Mouse (Mus musculus) liver, embryonic 13.5 days (tissue): ENCODE data around the gene Nbl1. TPM values are rescaled to one million over a fixed set of nuclear protein-coding genes. Genes with fewer than 3 reads are reported as not detected.

Experiments
- ATAC-seq: fragments of 200-750 bp; cut with Nextera tagmentation; 2 replicates; pipeline ENCODE4 v1.8.0; 2017; ENCODE audit warnings: low read depth, mild to moderate bottlenecking, moderate number of reproducible peaks, moderate library complexity
- DNase-seq: peaks from one replicate; pipeline ENCODE4 v3.0.0; 2022
- H3K27ac ChIP-seq: fragments of 300-500 bp; sonication (generic); 2 replicates; pipeline ENCODE4 v1.5.1; 2015; ENCODE audit warnings: moderate library complexity, mild to moderate bottlenecking, inconsistent platforms
- H3K27me3 ChIP-seq: fragments of 300-500 bp; sonication (generic); 2 replicates; pipeline ENCODE4 v1.6.1; 2015; ENCODE audit warnings: mild to moderate bottlenecking, inconsistent platforms
- H3K36me3 ChIP-seq: fragments of 300-500 bp; sonication (generic); 2 replicates; pipeline ENCODE4 v1.6.1; 2015; ENCODE audit warnings: mild to moderate bottlenecking, inconsistent platforms
- H3K4me1 ChIP-seq: fragments of 300-500 bp; sonication (generic); replicated peaks from 2 replicates; pipeline ENCODE4 v1.6.1; 2015; ENCODE audit warnings: inconsistent platforms
- H3K4me2 ChIP-seq: fragments of 300-500 bp; sonication (generic); 2 replicates; pipeline ENCODE4 v1.6.1; 2015; ENCODE audit warnings: inconsistent platforms, mild to moderate bottlenecking, moderate library complexity
- H3K4me3 ChIP-seq: fragments of 300-500 bp; sonication (generic); replicated peaks from 2 replicates; pipeline ENCODE4 v1.5.1; 2015; ENCODE audit warnings: mild to moderate bottlenecking, inconsistent platforms
- H3K9ac ChIP-seq: fragments of 300-500 bp; sonication (generic); 2 replicates; pipeline ENCODE4 v1.6.1; 2015; ENCODE audit warnings: mild to moderate bottlenecking, inconsistent platforms
- H3K9me3 ChIP-seq: fragments of 300-500 bp; sonication (generic); replicated peaks from 2 replicates; pipeline ENCODE4 v1.6.1; 2016; ENCODE audit warnings: inconsistent platforms
- whole genome bisulfite sequencing: fragments of 180-500 bp; shearing (Covaris S2); methylation state at CpG from one replicate; pipeline ENCODE4 v1.1.7; 2015; ENCODE audit not compliant: insufficient replicate concordance; 5-methylcytosine and 5-hydroxymethylcytosine counted together
- polyA plus RNA-seq: library from polyadenylated mRNA; unstranded; fragments of >200 nt; fragmentation: Nextera tagmentation; extraction: Ambion mirVana; gene quantifications from 2 replicates; pipeline ENCODE4 v1.2.1, GENCODE M21; 2015

The Nbl1 gene
- polyA plus RNA-seq, 1 experiment from 2014 or later, result 2.0 TPM

DNA sequence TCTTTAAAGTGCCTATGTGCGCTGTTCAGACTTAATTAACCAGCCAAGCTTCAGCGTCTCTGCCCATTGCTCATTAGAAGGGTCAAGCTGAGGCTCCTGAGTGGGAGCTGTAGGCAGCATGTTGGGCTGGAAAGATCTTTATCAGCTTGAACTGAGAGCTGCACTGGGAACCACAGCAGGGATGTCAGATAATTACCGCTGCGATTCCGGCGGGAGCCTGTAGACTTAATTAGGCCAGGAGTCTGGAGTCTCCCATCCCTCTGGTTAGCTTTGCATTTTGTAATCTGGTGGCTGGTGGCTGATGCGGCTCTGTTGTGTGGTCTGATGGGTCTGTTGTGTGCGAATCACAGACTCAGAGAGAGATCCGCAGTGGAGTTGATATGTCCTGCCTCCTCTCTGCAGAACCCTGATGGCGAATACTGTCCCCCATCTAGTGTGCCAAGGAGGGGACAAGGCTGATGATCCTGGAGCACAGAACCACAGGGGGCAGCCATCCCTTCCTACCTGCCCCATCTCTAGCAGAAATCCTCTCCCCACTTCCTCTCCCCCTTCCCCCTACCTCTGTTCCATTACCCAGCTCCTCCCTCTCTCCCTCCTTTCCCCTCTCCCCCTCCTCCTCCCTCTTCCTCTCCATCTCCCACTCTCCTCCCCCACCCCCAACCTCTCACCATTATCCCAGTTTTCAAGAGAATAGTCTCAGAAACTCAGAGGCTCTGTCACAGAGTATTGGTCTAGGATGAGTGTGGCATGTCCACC lies 52.5 kb downstream of the Nbl1 start:
- Histone ChIP-seq H3K9ac (no peak overlapping the region), H3K36me3 (no peaks in the 10 kb centered on the region), H3K4me2 (no peak overlapping the region), H3K4me3 (no peak overlapping the region), H3K27ac (no peak overlapping the region), H3K9me3 (no peaks in the 10 kb centered on the region; the same call in 1 of the 2 replicates), H3K4me1 (no peaks in the 10 kb centered on the region), H3K27me3 (peaks cover 25% of the 10 kb centered on the region; the same call in 1 of the 2 replicates)
- DNase-seq, result no peak
- ATAC-seq, result no peak
- WGBS, result 9% methylated on average over 10 of the region's 10 CpGs

DNA sequence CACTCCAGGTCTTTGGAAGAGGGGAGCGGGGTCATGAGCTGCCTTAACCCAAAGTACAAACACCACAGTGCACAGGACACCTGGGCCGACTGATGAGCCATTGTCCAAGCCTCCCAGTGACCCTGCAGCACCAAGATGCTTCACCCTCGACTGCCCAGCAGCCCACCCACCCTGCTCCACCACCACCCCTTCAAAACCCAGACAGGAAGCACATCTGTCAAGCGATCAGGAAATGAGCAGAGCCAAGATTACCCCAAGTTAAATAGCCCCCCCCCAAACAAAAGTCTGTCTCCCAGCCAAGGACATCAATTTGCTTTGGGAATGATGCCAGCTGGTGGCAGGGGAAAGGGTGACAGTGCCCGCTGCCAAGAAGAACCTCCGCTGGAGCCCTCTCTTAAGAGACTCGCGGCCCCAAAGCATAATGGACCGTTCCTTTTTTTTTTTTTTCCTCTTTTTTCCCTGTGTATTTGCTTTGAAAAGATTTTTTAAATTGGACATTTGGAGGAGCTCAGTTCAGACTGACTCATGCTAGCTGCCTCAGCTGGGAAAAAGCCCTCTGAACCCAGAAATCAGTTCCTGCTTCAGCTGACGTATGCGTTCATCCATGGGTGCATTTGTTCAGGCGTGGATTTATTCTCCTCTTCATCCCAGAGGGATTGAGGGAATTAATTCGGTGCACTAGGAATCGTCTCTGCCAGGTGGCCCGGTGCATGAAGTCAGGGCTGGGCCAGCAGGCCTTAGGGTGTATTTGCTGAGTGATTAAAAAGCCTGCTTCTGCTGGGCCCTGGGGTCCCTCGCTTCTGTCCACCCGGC lies 54.8 kb downstream of the Nbl1 start:
- ATAC-seq, result no peak
- Histone ChIP-seq H3K4me2 (no peak overlapping the region), H3K4me3 (no peak overlapping the region), H3K9me3 (no peaks in the 10 kb centered on the region), H3K27me3 (peaks cover 25% of the 10 kb centered on the region; the same call in 1 of the 2 replicates), H3K4me1 (no peaks in the 10 kb centered on the region), H3K27ac (no peak overlapping the region), H3K9ac (no peak overlapping the region), H3K36me3 (no peaks in the 10 kb centered on the region)
- no peak for DNase-seq
- WGBS, result 67% methylated on average over 17 of the region's 17 CpGs

DNA sequence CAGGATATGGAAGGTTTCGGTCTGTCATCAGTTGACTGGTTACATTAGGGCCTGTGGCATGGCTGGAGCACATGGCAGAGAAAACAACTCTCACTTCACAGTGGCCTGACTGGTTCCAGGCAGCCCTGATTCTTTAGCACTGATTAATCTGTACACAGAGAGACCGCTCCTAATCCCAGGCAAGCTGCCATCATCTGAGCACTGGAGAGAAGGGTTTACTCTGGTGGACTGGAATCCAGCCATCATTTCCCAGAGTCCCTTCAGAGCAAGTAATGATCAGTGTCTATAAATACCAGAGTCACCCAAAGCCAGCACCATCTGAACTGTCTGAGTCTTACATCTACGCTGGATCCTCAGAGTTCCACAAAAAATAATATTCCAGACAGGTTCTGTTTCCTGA lies 57.0 kb downstream of the Nbl1 start:
- H3K9ac ChIP-seq, result no peak overlapping the region
- no peak overlapping the region for H3K4me2 ChIP-seq
- ATAC-seq (no peak), DNase-seq (no peak)
- no peaks in the 10 kb centered on the region for H3K4me1 ChIP-seq
- no peaks in the 10 kb centered on the region for H3K36me3 ChIP-seq
- no peaks in the 10 kb centered on the region for H3K9me3 ChIP-seq
- H3K27ac ChIP-seq, result no peak overlapping the region
- 77% methylated on average over 3 of the region's 3 CpGs for WGBS
- no peak overlapping the region for H3K4me3 ChIP-seq
- peaks cover 21% of the 10 kb centered on the region; the same call in 1 of the 2 replicates for H3K27me3 ChIP-seq

DNA sequence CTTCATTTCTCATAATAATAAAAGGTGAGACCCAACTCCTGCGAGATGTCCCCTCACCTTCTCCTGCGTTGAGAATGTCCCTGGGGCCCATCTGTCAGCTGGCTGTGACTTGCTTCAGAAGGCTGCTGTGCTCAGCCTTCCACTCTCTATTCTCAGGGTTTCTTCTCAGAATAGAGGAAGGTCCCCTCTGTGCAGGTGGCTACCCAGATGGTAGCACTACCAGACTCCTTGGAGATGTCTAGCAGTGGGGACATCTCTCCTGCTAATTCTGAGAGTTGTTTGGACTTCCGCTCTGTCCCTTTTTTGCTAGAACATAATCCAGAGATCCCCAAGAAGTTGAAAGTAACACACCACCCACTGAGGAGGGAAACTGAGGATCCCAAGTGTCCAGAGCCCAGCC lies 57.9 kb downstream of the Nbl1 start:
- no peaks in the 10 kb centered on the region for H3K36me3 ChIP-seq
- ATAC-seq (no peak), DNase-seq (no peak)
- no peaks in the 10 kb centered on the region for H3K9me3 ChIP-seq
- no peak overlapping the region for H3K4me3 ChIP-seq
- H3K27me3 ChIP-seq, result peaks cover 12% of the 10 kb centered on the region; the same call in 1 of the 2 replicates
- no peak overlapping the region for H3K9ac ChIP-seq
- no peaks in the 10 kb centered on the region for H3K4me1 ChIP-seq
- H3K27ac ChIP-seq, result no peak overlapping the region
- no peak overlapping the region for H3K4me2 ChIP-seq
- 79% methylated on average over 3 of the region's 3 CpGs for WGBS

DNA sequence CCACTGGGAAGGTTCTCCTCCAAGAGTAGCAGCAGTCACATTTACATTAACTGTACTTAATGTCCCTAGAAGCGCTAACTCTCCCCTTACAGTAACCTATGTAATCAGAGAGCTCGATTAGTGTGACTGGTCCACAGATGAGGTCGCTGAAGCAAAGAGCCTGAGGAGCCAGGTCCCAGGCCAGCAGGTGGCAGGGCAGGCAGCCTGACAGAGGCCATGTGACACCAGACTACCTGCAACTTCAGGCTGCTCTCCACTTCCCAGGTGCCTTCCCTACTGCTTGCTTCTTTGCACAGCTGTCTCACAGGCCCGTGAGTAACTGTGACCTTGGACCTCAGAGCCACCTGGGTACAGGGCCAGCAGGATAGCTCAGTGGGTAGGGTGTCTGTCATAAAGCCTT lies 58.3 kb downstream of the Nbl1 start:
- Histone ChIP-seq H3K27me3 (peaks cover 10% of the 10 kb centered on the region; the same call in 1 of the 2 replicates), H3K27ac (no peak overlapping the region), H3K9me3 (no peaks in the 10 kb centered on the region), H3K36me3 (no peaks in the 10 kb centered on the region), H3K9ac (no peak overlapping the region), H3K4me3 (no peak overlapping the region), H3K4me2 (no peak overlapping the region), H3K4me1 (no peaks in the 10 kb centered on the region)
- WGBS, result 51% methylated on average over 4 of the region's 4 CpGs
- ATAC-seq (no peak), DNase-seq (no peak)

- Histone ChIP-seq H3K4me2 (no peak overlapping the region), H3K9me3 (no peaks in the 10 kb centered on the region), H3K27me3 (0 out of 2 replicates have a peak, but pooled peaks cover 5% of the 10 kb centered on the region), H3K36me3 (no peaks in the 10 kb centered on the region), H3K27ac (no peak overlapping the region), H3K9ac (no peak overlapping the region), H3K4me1 (no peaks in the 10 kb centered on the region), H3K4me3 (no peak overlapping the region)
- ATAC-seq (no peak), DNase-seq (no peak)
- WGBS, result 67% methylated on average over 8 of the region's 8 CpGs
Observed at GRCm38 (mm10) chr4:139034010-139034367, 58.8 kb downstream of the Nbl1 start.

DNA sequence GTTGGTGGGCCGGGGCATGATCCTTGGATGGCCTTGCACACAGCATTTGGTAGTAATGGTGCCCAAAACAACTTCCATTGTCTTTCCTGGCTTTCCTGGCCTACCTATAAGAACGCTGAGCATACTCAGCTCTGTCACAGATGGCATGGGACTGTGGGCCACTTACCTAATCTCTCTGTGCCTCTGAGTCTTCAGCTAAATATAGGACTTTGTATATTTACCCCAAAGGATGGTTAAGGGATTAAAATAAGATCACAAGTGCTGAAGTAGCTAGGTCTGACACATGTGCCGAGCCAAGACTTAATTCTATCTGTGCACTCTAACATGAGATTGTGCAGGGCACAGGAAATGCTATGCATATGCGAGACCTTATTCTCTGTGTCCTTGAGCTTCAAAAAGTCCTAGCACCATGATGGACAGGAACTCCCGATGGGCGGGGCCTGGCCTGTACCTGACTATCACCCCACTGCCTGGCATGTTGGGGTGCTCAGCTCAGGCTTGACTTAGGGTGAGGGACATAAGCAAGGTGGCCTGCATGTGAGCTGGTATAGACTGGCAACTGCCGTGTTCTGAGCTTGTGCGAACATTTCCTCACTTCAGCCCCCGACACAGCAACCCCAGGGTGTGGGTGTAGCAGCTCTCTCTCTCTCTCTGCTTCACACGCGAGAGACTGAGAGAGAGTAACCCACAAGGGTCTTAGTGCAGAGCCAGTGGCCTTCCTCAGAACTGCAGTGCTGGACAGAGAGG lies 59.4 kb downstream of the Nbl1 start:
- 65% methylated on average over 11 of the region's 11 CpGs for WGBS
- no peak overlapping the region for H3K27ac ChIP-seq
- no peaks in the 10 kb centered on the region for H3K27me3 ChIP-seq
- H3K4me1 ChIP-seq, result no peaks in the 10 kb centered on the region
- H3K4me3 ChIP-seq, result no peak overlapping the region
- H3K9ac ChIP-seq, result no peak overlapping the region
- H3K4me2 ChIP-seq, result no peak overlapping the region
- no peaks in the 10 kb centered on the region for H3K36me3 ChIP-seq
- no peaks in the 10 kb centered on the region for H3K9me3 ChIP-seq
- DNase-seq (no peak), ATAC-seq (no peak)

DNA sequence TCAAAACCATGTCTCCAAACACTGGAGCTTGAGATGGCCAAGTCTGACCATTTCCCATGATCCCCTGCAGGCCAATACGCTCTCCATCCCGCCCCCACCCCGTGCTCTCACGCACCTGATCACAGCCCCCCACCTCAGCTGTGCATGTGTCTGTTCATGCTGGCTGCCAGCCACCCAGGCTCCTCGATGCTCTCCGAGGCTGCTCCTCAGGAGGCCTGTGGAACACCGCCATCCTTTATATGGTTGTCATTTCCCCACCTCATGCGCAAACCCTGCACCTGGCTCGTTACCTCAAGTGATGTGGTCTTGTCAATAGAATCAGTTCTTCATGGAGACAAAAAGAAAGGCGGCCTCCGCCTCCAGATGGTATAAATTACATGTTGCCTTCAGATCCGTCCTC lies 60.3 kb downstream of the Nbl1 start:
- no peak for ATAC-seq
- H3K27ac ChIP-seq, result no peak overlapping the region
- H3K4me3 ChIP-seq, result no peak overlapping the region

More for the DNA sequence above, 60.3 kb downstream of the Nbl1 start:
- H3K4me1 ChIP-seq, result no peaks in the 10 kb centered on the region
- no peak overlapping the region for H3K4me2 ChIP-seq
- H3K36me3 ChIP-seq, result no peaks in the 10 kb centered on the region
- 67% methylated on average over 12 of the region's 12 CpGs for WGBS
- no peak for DNase-seq
- H3K9ac ChIP-seq, result no peak overlapping the region
- no peaks in the 10 kb centered on the region for H3K27me3 ChIP-seq
- H3K9me3 ChIP-seq, result no peaks in the 10 kb centered on the region

Other genes starting within 250 kb of the Nbl1 start
- gene Pla2g5, start 229.5 kb downstream of the Nbl1 start, polyA plus RNA-seq, result not detected in 2 replicates
- not detected in 2 replicates for gene Gm13030, start 219.0 kb downstream of the Nbl1 start, polyA plus RNA-seq
- gene Pla2g2e, start 215.1 kb downstream of the Nbl1 start, polyA plus RNA-seq, result not detected in 2 replicates
- 1.6 and 1.9 TPM in 2 replicates for gene Otud3, start 179.0 kb downstream of the Nbl1 start, polyA plus RNA-seq
- 0.08 and 0.12 TPM in 2 replicates for gene Rnf186, start 125.9 kb downstream of the Nbl1 start, polyA plus RNA-seq
- 1.5 and 1.9 TPM in 2 replicates for gene Tmco4, start 120.1 kb downstream of the Nbl1 start, polyA plus RNA-seq
- not detected in 2 replicates for gene Htr6, start 17.4 kb downstream of the Nbl1 start, polyA plus RNA-seq
- gene Minos1, start 38.1 kb upstream of the Nbl1 start, polyA plus RNA-seq, result 403 and 435 TPM in 2 replicates
- gene Capzb, start 99.9 kb upstream of the Nbl1 start, polyA plus RNA-seq, result 173 and 198 TPM in 2 replicates
- 9.7 and 10.3 TPM in 2 replicates for gene Pqlc2, start 217.7 kb upstream of the Nbl1 start, polyA plus RNA-seq
- gene Akr7a5, start 217.8 kb upstream of the Nbl1 start, polyA plus RNA-seq, result 39.8 and 40.0 TPM in 2 replicates